In genomic region chr2:120207028-120207427, GRCm38 (mm10) we compare ENCODE assay signal across 33 mouse cellular contexts. TPM values are rescaled to one million over a fixed set of nuclear protein-coding genes. Genes with fewer than 3 reads are reported as not detected.
DNase-seq lines count a peak whose midpoint lies in the region; ATAC-seq lines count a peak whose summit lies in the region.
"Had no signal": no experiment of that assay in that cellular context is flagged by ENCODE, and none has a peak within 500 bp of the region (broad histone marks: within the 10 kb centered on the region; RNA-seq: fewer than 3 reads in every experiment).

No protein-coding gene starts in this region.

- H3K27ac ChIP-seq in hindbrain, embryonic 13.5 days: no peak overlapping the region
- H3K27ac ChIP-seq: embryonic facial prominence, embryonic 10.5 days; embryonic facial prominence, embryonic 15.5 days; forebrain, embryonic 12.5 days; hindbrain, embryonic 15.5 days; limb, embryonic 12.5 days; liver, embryonic 15.5 days; midbrain, embryonic 10.5 days; midbrain, embryonic 15.5 days had no signal

- H3K9ac ChIP-seq in hindbrain, embryonic 13.5 days: no peak overlapping the region
- H3K9ac ChIP-seq: embryonic facial prominence, embryonic 15.5 days; forebrain, embryonic 12.5 days; forebrain, postnatal 0 days; heart, embryonic 12.5 days; hindbrain, embryonic 15.5 days; limb, embryonic 12.5 days; liver, embryonic 15.5 days; lung, embryonic 14.5 days; midbrain, embryonic 15.5 days had no signal

- 87% methylated on average over 6 of the region's 6 CpGs for WGBS in hindbrain, embryonic 13.5 days

- H3K27me3 ChIP-seq in hindbrain, embryonic 13.5 days: 0 out of 2 replicates have a peak, but pooled peaks cover 3% of the 10 kb centered on the region
- H3K27me3 ChIP-seq: embryonic facial prominence, embryonic 15.5 days; forebrain, embryonic 12.5 days; heart, embryonic 12.5 days; hindbrain, embryonic 15.5 days; limb, embryonic 12.5 days; liver, embryonic 15.5 days; midbrain, embryonic 15.5 days had no signal

- no peaks in the 10 kb centered on the region for H3K36me3 ChIP-seq in hindbrain, embryonic 13.5 days
- H3K36me3 ChIP-seq: embryonic facial prominence, embryonic 10.5 days; embryonic facial prominence, embryonic 15.5 days; forebrain, embryonic 12.5 days; G1E; heart, embryonic 12.5 days; hindbrain, embryonic 15.5 days; limb, embryonic 12.5 days; liver, embryonic 15.5 days; midbrain, embryonic 10.5 days; midbrain, embryonic 15.5 days had no signal

- H3K4me2 ChIP-seq in hindbrain, embryonic 13.5 days: no peak overlapping the region
- H3K4me2 ChIP-seq: embryonic facial prominence, embryonic 15.5 days; forebrain, embryonic 12.5 days; heart, embryonic 12.5 days; hindbrain, embryonic 15.5 days; limb, embryonic 12.5 days; liver, embryonic 15.5 days; lung, embryonic 14.5 days; midbrain, embryonic 15.5 days had no signal

- no peak overlapping the region for H3K4me3 ChIP-seq in hindbrain, embryonic 13.5 days
- H3K4me3 ChIP-seq: embryonic facial prominence, embryonic 10.5 days; embryonic facial prominence, embryonic 15.5 days; forebrain, embryonic 12.5 days; heart, embryonic 12.5 days; hindbrain, embryonic 15.5 days; limb, embryonic 12.5 days; liver, embryonic 15.5 days; midbrain, embryonic 10.5 days; midbrain, embryonic 15.5 days had no signal

- no peaks in the 10 kb centered on the region for H3K9me3 ChIP-seq in hindbrain, embryonic 13.5 days
- H3K9me3 ChIP-seq: embryonic facial prominence, embryonic 10.5 days; embryonic facial prominence, embryonic 15.5 days; forebrain, embryonic 12.5 days; G1E; heart, embryonic 12.5 days; hindbrain, embryonic 15.5 days; limb, embryonic 12.5 days; liver, embryonic 15.5 days; midbrain, embryonic 10.5 days; midbrain, embryonic 15.5 days had no signal

- ATAC-seq in hindbrain, embryonic 13.5 days (ENCODE audit: low FRiP score): no peak
- ATAC-seq: forebrain, postnatal 0 days; inflammation-experienced regulatory T-cells, adult 6 months; midbrain, embryonic 15.5 days; Patski had no signal

- no peaks in the 10 kb centered on the region for H3K4me1 ChIP-seq in hindbrain, embryonic 13.5 days (replicated peaks)
- H3K4me1 ChIP-seq: embryonic facial prominence, embryonic 10.5 days; embryonic facial prominence, embryonic 15.5 days; forebrain, embryonic 12.5 days; hindbrain, embryonic 15.5 days; limb, embryonic 12.5 days; liver, embryonic 15.5 days; midbrain, embryonic 10.5 days; midbrain, embryonic 15.5 days had no signal

- intact Hi-C loops in gastrocnemius, postnatal 14 days (cut with DNase I; ENCODE audit: low total_unique reads): no loop called here
- intact Hi-C loops in left cerebral cortex, postnatal 25 days (cut with DNase I): no loop called here

- peak; percentile 21 to 33 for DNase-seq in cerebellum, postnatal 10 days
- DNase-seq in cerebellum, adult 8-10 months: no peak
- DNase-seq in NIH3T3 (ENCODE audit: low read depth): peak; percentile 61
- DNase-seq in gastrocnemius, postnatal 14 days: peak; percentile 80
- no peak for DNase-seq in left cerebral cortex, postnatal 25 days (ENCODE audit: low spot score in 2 of 2)
- DNase-seq in right cerebral cortex, adult 18-20 months: no peak
- DNase-seq: cerebellum, adult 11-12 months; forebrain, postnatal 0 days; heart, adult 18-20 months; heart, postnatal 4 days; kidney, adult 11 months; kidney, postnatal 14 days; layer of hippocampus, adult 9-11 months; lung, embryonic 14.5 days; lung, postnatal 14 days; right cerebral cortex, postnatal 4 days had no signal

RNA-seq across cellular contexts. Expression of gene Pla2g4e, which starts 38.1 kb away (rescaled TPM):
- 10 to 100 TPM; 31.0 to 35.1 TPM for total RNA-seq in gastrocnemius, postnatal 14 days (2021)
- 10 to 100 TPM; 18.9 to 21.8 TPM for total RNA-seq in left cerebral cortex, postnatal 25 days (2021)
- 1.2 and 2.0 TPM in 2 replicates for polyA plus RNA-seq in hindbrain, embryonic 13.5 days (2015; fragmentation: Nextera tagmentation; extraction: Ambion mirVana)
- total RNA-seq: liver, adult 2 months; megakaryocyte progenitor cell, adult 5-6 weeks; neutrophil, adult 5-6 weeks had no signal
- polyA plus RNA-seq: embryonic facial prominence, embryonic 10.5 days; G1E; inflammation-experienced regulatory T-cells, adult 6 months; kidney, embryonic 14.5 days; liver, adult 2 months; liver, embryonic 15.5 days; lung, embryonic 14.5 days had no signal

RNA-seq across cellular contexts. Expression of gene Ehd4, which starts 52.6 kb away (rescaled TPM):
- total RNA-seq in gastrocnemius, postnatal 14 days (2021): 10 to 100 TPM; 72.8 to 89.4 TPM
- total RNA-seq in left cerebral cortex, postnatal 25 days (2021): 10 to 100 TPM; 13.2 to 18.8 TPM
- polyA plus RNA-seq in hindbrain, embryonic 13.5 days (2015; fragmentation: Nextera tagmentation; extraction: Ambion mirVana): 16.1 and 19.9 TPM in 2 replicates

Comparison
In these comparisons a context has a peak if more than half of its experiments do, and no peak if none do; other contexts are left out.
1. DNase-seq: peak in cerebellum, postnatal 10 days (2 of 2), NIH3T3 (single experiment) and gastrocnemius, postnatal 14 days (single experiment); none in cerebellum, adult 8-10 months (single experiment), left cerebral cortex, postnatal 25 days (0 of 2) and right cerebral cortex, adult 18-20 months (single experiment).